Mouse (Mus musculus): ENCODE data around the gene Prox2.

GRCm38 (mm10) chr12:85087845-85088244 is 22.7 kb downstream of the Prox2 start:
- TF ChIP-seq CTCF (IDR thresholded peaks at IDR 0.05; ENCODE audit: extremely low read depth, insufficient read depth, low read length): no peak
- TF ChIP-seq POLR2A (IDR thresholded peaks at IDR 0.05; ENCODE audit: extremely low read depth, insufficient read depth, low read length): no peak

Data from cortical plate, adult 2 months (tissue).